ENCODE assay signal across 9 mouse cellular contexts in the genomic region with DNA sequence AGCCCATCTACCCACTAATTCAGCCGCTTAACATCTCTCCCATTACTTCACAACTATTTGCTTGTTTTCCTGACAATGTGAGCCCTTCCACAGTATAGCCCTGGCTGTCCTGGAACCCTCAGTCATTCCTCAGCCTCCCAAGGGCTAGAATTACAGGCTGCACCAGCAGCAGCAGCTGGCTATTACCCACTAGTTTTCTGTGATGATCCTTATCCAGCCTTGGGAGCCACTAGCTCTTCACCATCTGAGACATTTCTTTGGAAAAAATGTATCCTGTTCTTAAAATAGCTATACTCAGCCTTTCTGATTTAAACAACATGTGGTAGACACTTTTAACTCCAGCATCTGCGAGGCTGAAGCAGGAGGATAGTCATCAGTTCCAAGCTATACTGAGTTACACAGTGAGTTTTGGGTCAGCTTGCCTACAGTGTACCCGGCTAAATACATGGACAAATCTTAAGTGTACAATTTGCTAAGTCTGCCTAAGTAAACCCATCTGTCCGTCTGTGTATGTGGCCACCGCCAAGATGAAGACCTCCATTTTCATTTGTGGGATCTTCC. TPM values are rescaled to one million over a fixed set of nuclear protein-coding genes. Genes with fewer than 3 reads are reported as not detected.
DNase-seq lines count a peak whose midpoint lies in the region; ATAC-seq and TF ChIP-seq lines count a peak whose summit lies in the region.
"Had no signal": no experiment of that assay in that cellular context is flagged by ENCODE, and none has a peak within 500 bp of the region (broad histone marks: within the 10 kb centered on the region; RNA-seq: fewer than 3 reads in every experiment).

No protein-coding gene starts in this region.

- H3K27me3 ChIP-seq in lung, embryonic 15.5 days: no peaks in the 10 kb centered on the region
- H3K27me3 ChIP-seq in limb, embryonic 10.5 days (ENCODE audit: low read depth, poor library complexity, severe bottlenecking): no peaks in the 10 kb centered on the region
- no peaks in the 10 kb centered on the region for H3K27me3 ChIP-seq in neural tube, embryonic 14.5 days (ENCODE audit: control insufficient read depth, insufficient read depth, low read length)

- H3K4me2 ChIP-seq in lung, embryonic 15.5 days: peak overlapping the region; percentile 64
- peak overlapping the region; percentile 75 for H3K4me2 ChIP-seq in neural tube, embryonic 14.5 days (ENCODE audit: low read depth, low read length)

- H3K9me3 ChIP-seq in lung, embryonic 15.5 days: no peaks in the 10 kb centered on the region
- H3K9me3 ChIP-seq in limb, embryonic 10.5 days (replicated peaks): no peaks in the 10 kb centered on the region
- no peaks in the 10 kb centered on the region for H3K9me3 ChIP-seq in neural tube, embryonic 14.5 days (ENCODE audit: control insufficient read depth, low read length)

- TF ChIP-seq POLR2A in embryonic fibroblast, embryonic 13.5 days (IDR thresholded peaks at IDR 0.05; ENCODE audit: low read depth, low read length): no peak

- 48% methylated on average over 5 of the region's 5 CpGs for WGBS in lung, embryonic 15.5 days
- WGBS in limb, embryonic 10.5 days: 49% methylated on average over 5 of the region's 5 CpGs
- 59% methylated on average over 5 of the region's 5 CpGs for WGBS in neural tube, embryonic 14.5 days

- DNase-seq in lung, postnatal 4 days: no peak
- DNase-seq in limb, embryonic 10.5 days (ENCODE audit: low spot score): no peak
- no peak for DNase-seq in urinary bladder, postnatal 36 days (ENCODE audit: low spot score in 2 of 2)
- DNase-seq in left cerebral cortex, postnatal 36 days (ENCODE audit: low spot score in 2 of 2): no peak
- no peak for DNase-seq in layer of hippocampus, postnatal 36 days

- no peak overlapping the region; the same call in 1 of the 2 replicates for H3K9ac ChIP-seq in lung, embryonic 15.5 days
- no peak overlapping the region for H3K9ac ChIP-seq in neural tube, embryonic 14.5 days (replicated peaks; ENCODE audit: low read depth, low read length)

- peak overlapping the region; percentile 71 for H3K4me3 ChIP-seq in lung, embryonic 15.5 days
- no peak overlapping the region for H3K4me3 ChIP-seq in embryonic fibroblast, embryonic 13.5 days (ENCODE audit: insufficient read depth, low read length)
- H3K4me3 ChIP-seq in limb, embryonic 10.5 days: peak overlapping the region; percentile 95
- H3K4me3 ChIP-seq in neural tube, embryonic 14.5 days (ENCODE audit: low read depth, low read length): peak overlapping the region; percentile 71

- H3K36me3 ChIP-seq in lung, embryonic 15.5 days: 0 out of 2 replicates have a peak, but pooled peaks cover 4% of the 10 kb centered on the region
- H3K36me3 ChIP-seq in limb, embryonic 10.5 days: peaks cover 20% of the 10 kb centered on the region
- H3K36me3 ChIP-seq in neural tube, embryonic 14.5 days (ENCODE audit: control insufficient read depth, insufficient read depth, low read length): no peaks in the 10 kb centered on the region

- intact Hi-C loops in left cerebral cortex, postnatal 36 days (cut with DNase I): no loop called here

- TF ChIP-seq CTCF in embryonic fibroblast, embryonic 13.5 days (IDR thresholded peaks at IDR 0.05; ENCODE audit: borderline replicate concordance, insufficient read depth, low read length): no peak

- peak overlapping the region; percentile 55 for H3K27ac ChIP-seq in lung, embryonic 15.5 days
- H3K27ac ChIP-seq in embryonic fibroblast, embryonic 13.5 days (ENCODE audit: insufficient read depth, low read length): peak overlapping the region; percentile 92
- H3K27ac ChIP-seq in limb, embryonic 10.5 days: peak overlapping the region; percentile 86
- no peak overlapping the region for H3K27ac ChIP-seq in neural tube, embryonic 14.5 days (ENCODE audit: low read depth, low read length)

- peaks cover 20% of the 10 kb centered on the region for H3K4me1 ChIP-seq in lung, embryonic 15.5 days
- peaks cover 10% of the 10 kb centered on the region; the same call in 1 of the 2 replicates for H3K4me1 ChIP-seq in embryonic fibroblast, embryonic 13.5 days (ENCODE audit: control insufficient read depth, insufficient read depth, low read length)
- H3K4me1 ChIP-seq in limb, embryonic 10.5 days: peaks cover 19% of the 10 kb centered on the region
- H3K4me1 ChIP-seq in neural tube, embryonic 14.5 days (ENCODE audit: control insufficient read depth, insufficient read depth, low read length): peaks cover 8% of the 10 kb centered on the region

- ATAC-seq in lung, embryonic 15.5 days (ENCODE audit: borderline replicate concordance, extremely low read depth, low FRiP score, low TSS enrichment): no peak
- ATAC-seq in neural tube, embryonic 14.5 days (ENCODE audit: low read depth): 0 out of 2 replicates have a peak, but pooled peaks have one; percentile 10

RNA-seq across cellular contexts. Expression of gene Ascc2, which starts 0.7 kb away (rescaled TPM):
- polyA plus RNA-seq in lung, embryonic 15.5 days (2015; fragmentation: Nextera tagmentation; extraction: Ambion mirVana): 32.6 and 35.1 TPM in 2 replicates
- polyA plus RNA-seq in embryonic fibroblast, embryonic 13.5 days (2011; ENCODE audit: insufficient read length, low read depth, missing spikeins): 34.3 and 39.0 TPM in 2 replicates
- polyA plus RNA-seq in limb, embryonic 10.5 days (2016; fragmentation: Nextera tagmentation; extraction: Ambion mirVana): 40.3 and 40.5 TPM in 2 replicates
- polyA plus RNA-seq in neural tube, embryonic 14.5 days (2014; fragmentation: Nextera tagmentation; extraction: Ambion mirVana): 18.8 and 23.9 TPM in 2 replicates
- total RNA-seq in left cerebral cortex, postnatal 36 days (2021): 10 to 100 TPM; 15.1 to 21.6 TPM
- total RNA-seq in layer of hippocampus, postnatal 36 days (2021): 10 to 100 TPM; 22.2 to 25.8 TPM

RNA-seq across cellular contexts. Expression of gene Gm11032, which starts 17.0 kb away (rescaled TPM):
- not detected in 2 replicates for polyA plus RNA-seq in lung, embryonic 15.5 days (2015; fragmentation: Nextera tagmentation; extraction: Ambion mirVana)
- polyA plus RNA-seq in embryonic fibroblast, embryonic 13.5 days (2011; ENCODE audit: insufficient read length, low read depth, missing spikeins): not detected in 2 replicates
- polyA plus RNA-seq in limb, embryonic 10.5 days (2016; fragmentation: Nextera tagmentation; extraction: Ambion mirVana): not detected in 2 replicates
- polyA plus RNA-seq in neural tube, embryonic 14.5 days (2014; fragmentation: Nextera tagmentation; extraction: Ambion mirVana): not detected in 2 replicates
- total RNA-seq in left cerebral cortex, postnatal 36 days (2021): not detected
- not detected for total RNA-seq in layer of hippocampus, postnatal 36 days (2021)
- polyA plus RNA-seq: brain, embryonic 14.5 days had no signal

RNA-seq across cellular contexts. Expression of gene Mtmr3, which starts 42.2 kb away (rescaled TPM):
- 24.3 and 25.4 TPM in 2 replicates for polyA plus RNA-seq in lung, embryonic 15.5 days (2015; fragmentation: Nextera tagmentation; extraction: Ambion mirVana)
- 29.7 and 37.8 TPM in 2 replicates for polyA plus RNA-seq in embryonic fibroblast, embryonic 13.5 days (2011; ENCODE audit: insufficient read length, low read depth, missing spikeins)
- 26.6 and 31.4 TPM in 2 replicates for polyA plus RNA-seq in limb, embryonic 10.5 days (2016; fragmentation: Nextera tagmentation; extraction: Ambion mirVana)
- polyA plus RNA-seq in neural tube, embryonic 14.5 days (2014; fragmentation: Nextera tagmentation; extraction: Ambion mirVana): 32.8 and 38.6 TPM in 2 replicates
- total RNA-seq in left cerebral cortex, postnatal 36 days (2021): 10 to 100 TPM; 69.0 to 73.5 TPM
- 10 to 100 TPM; 71.5 to 73.3 TPM for total RNA-seq in layer of hippocampus, postnatal 36 days (2021)
